Mouse (Mus musculus): ENCODE measurements around the gene Hist1h2bc.
A peak's percentile ranks its signal among the peaks of the same experiment; 100 is the strongest.

Gene Hist1h2bc

DNA sequence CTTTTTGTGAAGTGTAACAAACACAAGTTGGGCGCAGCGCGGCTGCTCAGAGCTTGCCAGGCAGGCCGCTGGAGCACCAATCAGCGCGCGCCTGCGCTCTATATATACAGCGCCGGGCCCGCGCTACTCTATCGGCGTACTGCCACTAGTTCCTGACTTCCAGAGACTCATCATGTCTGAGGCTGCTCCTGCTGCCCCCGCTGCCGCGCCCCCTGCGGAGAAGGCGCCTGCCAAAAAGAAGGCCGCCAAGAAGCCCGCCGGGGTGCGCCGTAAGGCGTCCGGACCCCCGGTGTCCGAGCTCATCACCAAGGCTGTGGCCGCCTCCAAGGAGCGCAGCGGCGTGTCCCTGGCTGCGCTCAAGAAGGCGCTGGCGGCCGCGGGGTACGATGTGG is 54.7 kb downstream of the Hist1h2bc start, which contains the start of gene Hist1h1c:
TSS of gene Hist1h1c (plus strand) at position 132 of the 392 bp plus-strand sequence.
- DNase-seq: peak; percentile 97

DNA sequence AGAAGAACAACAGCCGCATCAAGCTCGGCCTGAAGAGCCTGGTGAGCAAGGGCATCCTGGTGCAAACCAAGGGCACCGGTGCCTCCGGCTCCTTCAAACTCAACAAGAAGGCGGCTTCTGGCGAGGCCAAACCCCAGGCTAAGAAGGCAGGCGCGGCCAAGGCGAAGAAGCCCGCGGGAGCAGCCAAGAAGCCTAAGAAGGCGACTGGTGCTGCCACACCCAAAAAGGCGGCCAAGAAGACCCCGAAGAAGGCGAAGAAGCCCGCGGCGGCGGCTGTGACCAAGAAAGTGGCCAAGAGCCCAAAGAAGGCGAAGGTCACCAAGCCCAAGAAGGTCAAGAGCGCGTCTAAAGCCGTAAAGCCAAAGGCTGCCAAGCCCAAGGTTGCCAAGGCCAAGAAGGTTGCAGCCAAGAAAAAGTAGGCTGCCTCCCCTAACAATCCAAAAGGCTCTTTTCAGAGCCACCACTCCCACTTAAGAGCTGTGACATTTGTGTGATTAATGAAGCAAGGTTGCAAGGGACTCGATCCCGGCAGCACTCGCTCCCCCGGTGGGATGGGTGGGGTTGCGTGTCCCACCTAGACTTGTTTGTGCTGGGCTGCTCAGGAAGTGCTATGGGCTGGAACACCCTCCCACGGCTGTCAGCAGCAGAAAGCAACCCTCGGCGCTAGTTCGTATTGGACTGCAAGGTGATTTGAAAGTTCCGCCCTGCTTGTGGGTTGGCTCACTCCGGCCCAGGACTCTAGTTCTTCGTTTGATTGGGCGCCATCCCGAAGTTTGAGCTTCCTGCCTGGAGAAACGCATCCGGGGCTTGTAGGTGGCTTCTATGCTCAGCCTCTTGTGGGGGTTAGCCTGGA is 55.3 kb downstream of the Hist1h2bc start:
- peak; percentile 91 for DNase-seq

DNA sequence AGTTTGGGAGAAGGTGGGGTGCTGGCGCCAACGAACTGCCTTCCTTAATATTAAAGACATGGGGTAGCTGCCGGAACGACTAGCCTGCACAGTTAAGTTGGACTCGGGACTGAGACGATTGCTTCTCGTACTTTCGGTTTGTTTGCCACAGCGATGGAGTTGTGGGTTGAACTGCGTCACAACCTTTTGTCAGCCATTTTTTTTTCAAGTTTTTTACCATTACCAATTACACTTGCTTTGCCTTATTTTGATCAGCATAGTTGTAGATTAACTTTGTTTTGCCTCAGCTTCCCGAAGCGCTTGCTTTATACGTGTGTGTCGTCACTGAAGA is 55.9 kb downstream of the Hist1h2bc start:
- DNase-seq: no peak

DNA sequence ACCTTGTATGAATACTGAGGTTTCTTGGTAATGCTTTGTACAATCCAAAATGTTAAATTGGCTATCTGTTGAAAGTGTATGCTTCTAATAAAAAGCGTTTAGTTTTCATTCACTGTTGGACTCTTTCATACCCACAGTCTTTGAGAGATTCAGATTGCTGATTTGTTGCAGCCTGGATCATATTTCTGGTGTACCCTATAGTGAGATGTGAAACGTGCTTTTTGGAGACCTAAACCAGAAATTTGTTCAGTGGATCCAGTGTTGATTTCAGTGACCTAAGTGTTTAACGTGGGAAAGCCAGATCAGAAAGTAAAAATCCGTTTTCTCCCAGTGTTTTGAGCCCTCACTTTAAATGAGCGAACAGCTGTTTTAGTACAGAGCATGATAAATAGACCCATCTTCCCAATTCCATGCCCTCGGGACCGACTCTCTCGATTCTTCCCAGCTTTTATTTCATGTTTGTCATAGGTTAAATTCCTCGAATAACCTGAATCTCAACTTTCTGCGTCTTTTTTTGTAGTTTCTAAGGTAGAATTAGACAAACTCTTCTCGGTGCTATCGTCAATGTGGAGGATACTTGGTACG is 56.3 kb downstream of the Hist1h2bc start:
- no peak for DNase-seq

DNA sequence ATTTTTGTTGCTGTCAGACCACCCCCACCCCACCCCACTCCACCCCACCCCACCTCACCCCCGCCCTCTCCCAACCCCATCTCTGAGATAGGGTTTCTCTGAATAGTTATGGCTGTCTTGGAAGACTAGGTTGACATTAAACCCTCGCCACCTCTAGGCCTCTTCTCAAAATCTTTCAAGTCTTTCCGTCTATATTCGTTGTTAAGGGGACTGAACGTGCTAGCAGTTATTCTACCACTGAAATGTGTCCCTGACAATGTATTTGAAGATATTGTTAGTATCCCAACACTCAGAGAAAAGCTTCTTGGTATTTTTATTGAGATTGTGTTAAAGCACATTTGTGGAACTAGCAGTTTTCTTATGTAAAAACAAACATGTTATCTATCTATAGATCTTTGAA is 56.9 kb downstream of the Hist1h2bc start:
- DNase-seq: no peak

DNA sequence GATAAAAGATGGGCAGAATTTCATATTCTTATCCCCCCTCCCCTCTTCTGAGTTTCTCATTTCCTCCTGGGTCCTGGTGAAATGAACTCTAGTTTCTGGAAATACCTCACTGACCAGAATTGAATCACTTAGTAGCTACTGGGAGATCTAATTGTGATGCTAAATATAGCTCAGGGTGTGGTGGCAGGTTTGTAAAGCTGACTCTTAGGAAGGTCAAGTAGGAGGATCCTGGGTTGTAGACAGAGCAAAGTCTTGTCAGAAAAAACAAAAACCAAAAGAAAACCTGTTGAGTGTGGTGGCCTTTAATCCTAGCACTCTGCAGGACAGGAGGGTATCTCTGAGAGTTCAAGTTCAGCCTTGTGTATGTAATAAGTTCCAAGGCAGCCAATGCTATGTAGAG is 58.0 kb downstream of the Hist1h2bc start:
- no peak for DNase-seq

Data from thymus, postnatal 14 days (tissue).